Mouse (Mus musculus) small intestine, adult 2 months (tissue): ENCODE results near the gene Fbxo17.

Experiments
- CTCF ChIP-seq: fragments of 200-500 bp; IDR thresholded peaks from 2 replicates; pipeline ENCODE4 v1.5.1; 2012; ENCODE audit warnings: low read depth, mild to moderate bottlenecking, control low read depth, inconsistent platforms, low read length, moderate library complexity, mixed read lengths; ENCODE audit not compliant: insufficient replicate concordance, insufficient read length; ENCODE audit errors: extremely low read depth
- POLR2A ChIP-seq: fragments of 200-500 bp; IDR thresholded peaks from 2 replicates; pipeline ENCODE4 v1.6.1; 2012; ENCODE audit warnings: low read depth, mild to moderate bottlenecking, control low read depth, inconsistent platforms, low read length, moderate library complexity

DNA sequence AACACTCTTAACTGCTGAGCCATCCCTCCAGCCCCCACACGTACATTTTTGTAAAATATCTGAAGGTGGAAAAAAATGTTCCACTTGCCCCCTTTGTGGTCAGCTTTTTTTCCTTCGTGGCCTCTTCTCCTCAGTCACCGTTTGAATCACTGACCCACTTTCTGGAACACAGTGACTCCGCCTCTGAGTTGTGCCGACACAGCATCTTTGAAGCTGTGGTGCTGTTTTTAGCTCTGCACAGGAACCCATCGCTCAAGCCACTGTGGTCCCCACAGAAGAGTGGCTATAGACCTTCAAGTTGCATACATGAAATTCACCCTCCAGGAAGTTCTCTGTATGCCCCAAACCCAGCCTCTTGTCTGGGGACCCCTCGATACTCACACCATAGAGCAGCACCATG, 64.3 kb downstream of the Fbxo17 start:
- TF ChIP-seq CTCF (no peak), POLR2A (no peak)
